Mouse (Mus musculus) spleen, adult 2 months (tissue): ENCODE measurements around the gene Clpsl2. TPM values are rescaled to one million over a fixed set of nuclear protein-coding genes. Genes with fewer than 3 reads are reported as not detected.

Source experiments
- DNase-seq, 2 experiments: peaks; one replicate each; pipeline versions ENCODE4 v3.0.0 to v3.0.0-alpha.2; 2012 to 2021; ENCODE audit warnings: low spot score in 2 of 2, low read depth in 1 of 2
- H3K27ac ChIP-seq: fragments of 200-500 bp; 2 replicates; pipeline ENCODE4 v1.5.1; 2012; ENCODE audit warnings: low read length, inconsistent platforms; ENCODE audit not compliant: insufficient read depth
- H3K27me3 ChIP-seq: fragments of 200-500 bp; 2 replicates; pipeline ENCODE4 v1.6.1; 2012; ENCODE audit warnings: mild to moderate bottlenecking, moderate library complexity, low read length, inconsistent platforms; ENCODE audit not compliant: control insufficient read depth, insufficient read depth
- H3K36me3 ChIP-seq: fragments of 200-500 bp; 2 replicates; pipeline ENCODE4 v1.6.1; 2012; ENCODE audit warnings: mild to moderate bottlenecking, low read length, inconsistent platforms; ENCODE audit not compliant: control insufficient read depth, insufficient read depth
- H3K4me1 ChIP-seq: fragments of 200-500 bp; 2 replicates; pipeline ENCODE4 v1.6.1; 2011; ENCODE audit warnings: inconsistent platforms; ENCODE audit not compliant: control insufficient read depth, insufficient read depth, insufficient read length
- H3K4me3 ChIP-seq: fragments of 200-500 bp; 2 replicates; pipeline ENCODE4 v1.5.1; 2011; ENCODE audit warnings: mild to moderate bottlenecking, inconsistent platforms; ENCODE audit not compliant: insufficient read depth, insufficient read length; ENCODE audit errors: extremely low read depth
- CTCF ChIP-seq: fragments of 200-500 bp; IDR thresholded peaks from 2 replicates; pipeline ENCODE4 v1.5.1; 2011; ENCODE audit warnings: mild to moderate bottlenecking, inconsistent platforms; ENCODE audit not compliant: insufficient read depth, insufficient read length, insufficient replicate concordance; ENCODE audit errors: extremely low read depth
- POLR2A ChIP-seq: fragments of 200-500 bp; IDR thresholded peaks from 2 replicates; pipeline ENCODE4 v1.6.1; 2011; ENCODE audit warnings: low read depth, low read length, inconsistent platforms
- WGBS: fragments of 180-500 bp; shearing (Covaris S2); methylation state at CpG from one replicate; pipeline ENCODE4 v1.1.7; 2018; 5-methylcytosine and 5-hydroxymethylcytosine counted together
- polyA plus RNA-seq: library from polyadenylated mRNA; depleted of rRNA; stranded (reverse); fragments of >200 nt; gene quantifications from 2 replicates; pipeline ENCODE4 v1.2.3, GENCODE M21; 2012

Clpsl2 gene
- polyA plus RNA-seq, 1 experiment, result not detected

DNA sequence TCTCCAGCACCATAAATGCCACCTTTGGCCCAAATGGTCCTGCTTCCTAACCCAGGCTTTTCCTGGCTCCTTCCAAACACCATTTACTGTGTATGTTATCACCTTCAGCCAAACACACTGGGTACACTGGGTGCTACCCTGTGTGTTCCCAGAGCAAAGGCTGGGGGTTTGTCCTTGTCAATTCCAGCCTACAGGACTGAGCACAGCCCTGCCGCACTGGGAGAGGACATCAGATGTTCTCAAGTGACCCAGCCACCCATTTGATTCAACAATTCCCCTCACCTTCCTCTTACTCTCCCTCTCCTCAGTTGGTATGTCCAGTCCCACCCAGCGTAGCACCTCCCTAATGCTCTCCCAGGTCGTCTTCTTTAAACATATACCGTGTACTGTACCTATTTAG, 28.6 kb upstream of the Clpsl2 start:
- TF ChIP-seq POLR2A (no peak), CTCF (no peak)
- Histone ChIP-seq H3K4me1 (peaks cover 49% of the 10 kb centered on the region), H3K27ac (no peak overlapping the region), H3K4me3 (no peak overlapping the region), H3K36me3 (no peaks in the 10 kb centered on the region), H3K27me3 (no peaks in the 10 kb centered on the region)
- DNase-seq, result no peak
- WGBS, result 89% methylated on average over 4 of the region's 4 CpGs

DNA sequence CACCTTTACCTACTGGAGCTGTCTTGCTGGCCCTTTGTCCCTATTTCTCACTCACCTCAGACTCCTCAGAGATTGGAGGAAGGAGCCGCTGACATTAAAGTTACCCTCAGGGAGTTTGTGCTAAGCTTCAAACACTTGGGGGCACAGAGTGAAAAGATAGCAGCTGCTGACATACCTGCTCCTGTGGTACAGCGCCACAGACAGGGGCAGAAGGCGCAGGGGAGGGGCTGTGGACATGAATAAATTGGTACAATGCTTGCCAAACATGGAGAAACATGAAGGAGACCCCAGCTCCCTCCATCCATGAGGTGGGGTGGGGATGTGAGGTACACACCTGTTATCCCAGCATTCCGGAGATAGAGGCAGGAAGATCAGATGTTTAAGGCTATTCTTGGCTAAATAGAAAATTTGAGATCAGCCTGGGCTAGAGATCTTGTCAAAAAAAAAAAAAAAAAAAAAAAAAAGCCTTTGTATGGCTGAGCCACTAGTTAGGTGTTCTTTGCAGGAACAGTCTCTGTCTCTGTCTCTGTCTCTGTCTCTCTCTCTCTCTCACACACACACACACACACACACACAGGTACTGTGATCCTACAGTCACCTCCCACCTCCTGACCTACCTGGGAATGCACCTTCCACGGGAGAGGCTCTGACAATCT, 28.0 kb upstream of the Clpsl2 start:
- TF ChIP-seq CTCF, result no peak
- no peak for TF ChIP-seq POLR2A
- H3K27me3 ChIP-seq, result no peaks in the 10 kb centered on the region

DNA sequence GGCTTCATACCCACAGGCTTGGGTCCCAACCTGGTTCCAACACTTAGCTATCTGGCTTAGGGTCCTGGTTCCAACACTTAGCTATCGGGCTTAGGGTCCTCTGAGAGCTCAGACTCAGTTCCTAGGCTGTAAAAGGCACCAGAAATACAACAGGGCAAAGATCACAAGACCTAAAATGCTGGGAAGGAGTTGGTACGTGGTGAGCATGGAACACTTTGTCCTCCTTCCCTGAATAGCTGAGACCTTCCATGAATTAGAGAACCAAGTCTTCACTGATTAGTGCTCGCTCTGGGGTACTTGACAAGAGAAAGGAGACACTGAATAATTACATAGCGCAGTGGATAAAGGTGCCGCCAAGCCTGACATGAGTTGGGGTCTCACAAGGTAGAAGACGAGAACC, 27.3 kb upstream of the Clpsl2 start:
- Histone ChIP-seq H3K27me3 (no peaks in the 10 kb centered on the region), H3K4me3 (no peak overlapping the region), H3K36me3 (no peaks in the 10 kb centered on the region), H3K4me1 (peaks cover 40% of the 10 kb centered on the region), H3K27ac (0 out of 2 replicates have a peak overlapping the region, but pooled peaks have one; percentile 26)
- DNase-seq, result no peak
- WGBS, result 76% methylated on average over 6 of the region's 6 CpGs
- TF ChIP-seq POLR2A (no peak), CTCF (no peak)

More for the DNA sequence above, 28.0 kb upstream of the Clpsl2 start:
- no peaks in the 10 kb centered on the region for H3K36me3 ChIP-seq
- H3K4me1 ChIP-seq, result peaks cover 44% of the 10 kb centered on the region
- H3K27ac ChIP-seq, result no peak overlapping the region
- no peak for DNase-seq
- H3K4me3 ChIP-seq, result no peak overlapping the region
- WGBS, result 68% methylated on average over 5 of the region's 5 CpGs

DNA sequence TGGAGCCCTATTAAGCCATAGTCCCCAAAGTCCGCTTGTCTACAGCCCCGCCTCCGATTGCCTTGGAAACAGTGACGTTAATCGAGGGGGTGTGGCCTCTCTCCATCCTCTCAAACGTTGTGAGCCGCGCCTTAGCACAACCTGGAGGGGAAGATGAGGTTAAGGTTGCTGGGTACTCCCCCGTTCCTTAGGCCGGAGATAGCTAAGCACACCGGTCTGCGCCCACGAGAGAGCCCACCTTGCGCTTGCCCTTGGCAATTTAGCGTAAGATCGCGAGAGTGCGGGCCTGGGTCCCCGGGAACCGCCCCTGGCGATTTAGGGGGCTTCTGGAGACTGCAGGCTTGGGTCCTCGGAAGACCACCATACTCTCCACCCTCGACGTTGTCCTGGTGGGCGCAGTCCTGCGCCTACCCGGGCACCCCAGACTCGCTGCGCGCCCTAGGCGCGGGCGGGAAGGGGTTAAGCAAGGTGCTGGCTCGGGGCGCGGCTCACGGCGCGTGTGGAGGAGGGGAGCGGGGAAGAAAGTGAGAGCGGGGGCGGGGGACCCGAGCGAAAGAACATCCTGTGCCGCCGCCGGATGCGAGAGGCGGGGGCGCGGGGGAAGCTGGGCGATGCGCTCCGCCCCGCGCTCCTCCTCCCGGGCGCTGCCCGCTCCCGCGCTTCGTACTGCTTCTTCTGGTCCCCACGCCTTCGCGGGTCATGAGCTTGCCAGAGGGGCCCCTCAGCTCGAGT, 26.4 kb upstream of the Clpsl2 start:
- no peaks in the 10 kb centered on the region for H3K27me3 ChIP-seq
- WGBS, result under 1% methylated on average over 59 of the region's 66 CpGs
- peak; percentile 88 to 96 for DNase-seq
- H3K27ac ChIP-seq, result peak overlapping the region; percentile 98
- peak; percentile 95 for TF ChIP-seq POLR2A
- no peak for TF ChIP-seq CTCF
- H3K36me3 ChIP-seq, result no peaks in the 10 kb centered on the region
- H3K4me1 ChIP-seq, result peaks cover 35% of the 10 kb centered on the region
- H3K4me3 ChIP-seq, result peak overlapping the region; percentile 69

DNA sequence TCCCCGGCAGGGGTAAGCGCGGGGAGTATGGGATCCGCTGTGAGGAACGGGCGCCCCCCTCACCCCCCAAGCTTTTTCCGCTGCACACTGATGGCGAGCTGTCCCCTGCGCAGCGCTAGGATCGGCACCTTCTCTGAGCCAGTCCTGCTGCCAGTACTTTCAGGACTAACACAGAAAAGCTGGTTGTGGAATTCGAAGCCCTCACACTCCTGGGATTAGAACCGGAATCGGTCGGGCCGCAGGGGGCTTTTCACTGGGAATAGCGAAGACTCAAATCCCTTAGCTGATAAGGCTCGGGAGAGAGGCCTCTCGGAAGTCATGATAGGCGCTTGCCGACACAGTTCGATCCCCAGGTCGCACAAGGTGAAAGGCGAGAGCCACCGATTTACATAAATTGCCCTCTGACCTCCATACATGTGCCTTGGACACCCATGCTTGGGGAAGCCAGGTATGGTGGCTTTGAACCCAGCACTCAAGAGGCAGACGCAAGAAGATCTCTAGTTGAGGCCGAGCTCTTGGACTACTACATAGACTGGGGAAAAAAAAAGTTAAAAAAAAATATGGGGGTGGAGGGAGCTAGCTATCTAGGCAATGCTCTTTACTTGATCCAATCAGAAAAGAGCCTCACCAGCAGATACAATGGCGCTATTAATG, 25.7 kb upstream of the Clpsl2 start:
- Histone ChIP-seq H3K27ac (peak overlapping the region; percentile 98), H3K4me1 (peaks cover 31% of the 10 kb centered on the region; the same call in 1 of the 2 replicates), H3K27me3 (no peaks in the 10 kb centered on the region), H3K36me3 (no peaks in the 10 kb centered on the region), H3K4me3 (peak overlapping the region; percentile 69)
- WGBS, result 5% methylated on average over 27 of the region's 28 CpGs
- peak in 1 of 2 experiments; percentile 18 for DNase-seq
- TF ChIP-seq CTCF, result no peak
- TF ChIP-seq POLR2A, result no peak

DNA sequence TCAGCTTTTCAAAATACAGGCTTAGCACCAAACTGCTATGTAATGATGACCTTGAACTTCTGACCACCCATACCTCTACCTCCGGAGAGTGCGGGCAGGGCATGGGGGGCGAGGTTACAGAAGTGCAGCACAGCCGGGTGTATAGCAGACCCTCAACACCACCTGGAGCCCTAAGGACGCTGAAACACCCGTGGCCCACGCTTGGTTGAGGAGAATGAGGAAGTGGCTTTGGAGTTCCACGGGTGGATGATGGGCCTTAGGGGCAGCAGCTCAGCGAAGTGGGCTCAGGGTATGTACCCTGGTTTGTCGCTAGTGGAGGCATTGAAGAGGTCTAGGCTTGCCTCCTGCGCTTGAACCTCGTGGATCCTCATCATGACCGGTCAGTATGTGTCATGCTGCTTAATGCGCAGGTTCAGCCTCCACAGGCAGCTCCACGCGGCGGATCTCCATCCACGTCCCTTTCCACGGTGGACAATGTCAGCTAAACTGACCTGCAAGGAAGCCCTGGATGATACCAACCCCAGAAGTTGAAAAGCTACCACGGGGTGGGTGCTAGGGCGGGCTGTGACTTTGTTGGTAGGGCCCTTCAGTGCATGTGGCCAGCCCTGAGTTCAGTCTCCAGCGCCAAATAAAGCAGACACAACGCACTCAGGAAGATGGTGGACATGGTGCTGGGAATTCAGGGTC, 25.1 kb upstream of the Clpsl2 start:
- no peaks in the 10 kb centered on the region for H3K36me3 ChIP-seq
- WGBS, result 47% methylated on average over 23 of the region's 23 CpGs
- H3K4me1 ChIP-seq, result peaks cover 25% of the 10 kb centered on the region; the same call in 1 of the 2 replicates
- DNase-seq, result peak; percentile 19 to 52
- no peaks in the 10 kb centered on the region for H3K27me3 ChIP-seq
- TF ChIP-seq POLR2A (no peak), CTCF (no peak)
- H3K4me3 ChIP-seq, result peak overlapping the region; percentile 52
- peak overlapping the region; percentile 98 for H3K27ac ChIP-seq
